Mouse (Mus musculus): ENCODE results near the gene Sptbn4. TPM values are rescaled to one million over a fixed set of nuclear protein-coding genes. Genes with fewer than 3 reads are reported as not detected.
A peak's percentile ranks its signal among the peaks of the same experiment; 100 is the strongest.

Sptbn4 gene
- polyA plus RNA-seq, 1 experiment from 2014 or later = 0.30 TPM

DNA sequence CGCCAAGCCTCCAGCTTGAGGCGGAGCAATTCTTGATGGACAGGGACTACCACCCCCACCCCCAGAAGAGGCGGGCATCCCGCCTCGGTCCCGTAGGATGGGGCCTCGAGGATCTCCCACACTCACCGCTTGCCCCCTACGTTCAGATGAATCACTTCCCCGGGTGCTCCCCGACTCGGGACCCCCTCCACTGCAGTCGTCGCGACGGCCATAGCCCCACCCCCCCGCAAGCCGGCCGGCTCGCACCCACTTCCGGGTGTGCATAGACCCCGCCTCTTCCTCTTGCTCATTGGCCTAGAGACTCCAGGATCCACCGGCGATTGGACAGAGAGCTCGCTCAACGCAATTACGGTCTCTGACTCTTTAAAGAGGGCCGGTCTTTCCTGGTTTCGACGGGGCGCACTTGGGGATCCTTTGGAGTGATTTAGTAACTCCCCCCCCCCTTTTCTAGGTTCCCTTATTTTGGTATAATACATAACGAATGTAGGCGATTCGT, 91.7 kb downstream of the Sptbn4 start, which contains the start of gene Shkbp1:
Shkbp1 (minus strand) TSS at position 275 of the 496 bp plus-strand sequence.
- Histone ChIP-seq H3K4me3 (ENCODE audit: low read depth, low read length) (peak within 1 kb of the TSS; percentile 56), H3K9me3 (replicated peaks; ENCODE audit: control insufficient read depth, low read length) (no peaks in the 10 kb centered on the region), H3K4me1 (ENCODE audit: control insufficient read depth, insufficient read depth, low read length) (0 out of 2 replicates have a peak, but pooled peaks cover 2% of the 10 kb centered on the region), H3K9ac (ENCODE audit: low read depth, low read length) (peak within 1 kb of the TSS; percentile 68), H3K4me2 (peak within 1 kb of the TSS; percentile 80), H3K27ac (ENCODE audit: low read depth, low read length) (peak within 1 kb of the TSS; percentile 79), H3K27me3 (ENCODE audit: control insufficient read depth, insufficient read depth, low read length) (no peaks in the 10 kb centered on the region), H3K36me3 (ENCODE audit: control insufficient read depth, insufficient read depth, low read length) (no peaks in the 10 kb centered on the region)
- under 1% methylated on average over 34 of the region's 34 CpGs for WGBS (ENCODE audit: insufficient replicate concordance)
- ATAC-seq (replicated peaks; ENCODE audit: insufficient number of reproducible peaks, low FRiP score, low TSS enrichment) = peak; percentile 88

DNA sequence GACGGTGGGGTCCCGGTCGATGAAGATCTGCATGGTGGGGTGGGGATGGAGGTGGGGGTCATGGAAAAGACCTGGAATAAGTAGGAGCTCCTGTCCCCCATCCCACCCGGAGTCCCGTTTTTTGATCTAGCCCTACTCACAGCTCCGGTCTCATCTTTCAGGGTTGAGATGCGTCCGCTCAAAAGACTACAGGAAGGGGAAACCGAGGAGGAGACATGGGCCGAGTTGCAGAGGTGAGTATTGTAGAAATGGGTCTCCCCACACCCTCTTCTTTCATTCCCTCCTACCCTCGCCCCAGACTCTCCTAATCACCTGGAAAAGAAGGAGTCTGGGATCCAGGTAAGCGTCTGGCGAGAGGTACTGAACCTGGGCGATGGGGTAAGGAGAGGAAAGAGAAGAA, 92.2 kb downstream of the Sptbn4 start:
- ATAC-seq (replicated peaks; ENCODE audit: insufficient number of reproducible peaks, low FRiP score, low TSS enrichment) = no peak
- Histone ChIP-seq H3K36me3 (ENCODE audit: control insufficient read depth, insufficient read depth, low read length) (peaks cover 3% of the 10 kb centered on the region), H3K4me2 (peak overlapping the region; percentile 80), H3K9ac (ENCODE audit: low read depth, low read length) (peak overlapping the region; percentile 59), H3K27me3 (ENCODE audit: control insufficient read depth, insufficient read depth, low read length) (no peaks in the 10 kb centered on the region), H3K4me3 (ENCODE audit: low read depth, low read length) (peak overlapping the region; percentile 56), H3K27ac (ENCODE audit: low read depth, low read length) (no peak overlapping the region), H3K4me1 (ENCODE audit: control insufficient read depth, insufficient read depth, low read length) (0 out of 2 replicates have a peak, but pooled peaks cover 2% of the 10 kb centered on the region), H3K9me3 (replicated peaks; ENCODE audit: control insufficient read depth, low read length) (no peaks in the 10 kb centered on the region)
- WGBS (ENCODE audit: insufficient replicate concordance) = 6% methylated on average over 14 of the region's 14 CpGs

DNA sequence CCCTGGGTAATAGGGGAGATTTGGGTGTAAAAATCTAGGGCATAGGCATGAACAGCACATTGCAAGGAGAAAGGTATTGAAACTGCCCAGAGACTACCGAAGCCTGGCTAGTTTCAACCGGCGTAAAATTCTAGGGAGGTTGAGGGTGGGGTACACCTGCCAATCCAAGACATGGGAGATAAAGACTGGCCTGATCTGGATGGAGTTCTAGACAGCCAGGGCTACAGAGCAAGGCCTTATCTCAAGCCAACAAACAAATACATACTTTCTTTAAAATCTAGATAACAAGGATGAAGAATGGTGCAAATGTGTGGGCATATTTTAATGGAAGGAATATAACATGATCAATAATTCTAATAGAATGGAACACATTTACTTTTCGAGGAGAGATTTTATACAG, 92.7 kb downstream of the Sptbn4 start:
- WGBS (ENCODE audit: insufficient replicate concordance) = 34% methylated on average over 4 of the region's 4 CpGs
- H3K4me2 ChIP-seq = peak overlapping the region; percentile 80
- ATAC-seq (replicated peaks; ENCODE audit: insufficient number of reproducible peaks, low FRiP score, low TSS enrichment) = no peak
- no peak overlapping the region for H3K27ac ChIP-seq (ENCODE audit: low read depth, low read length)
- H3K27me3 ChIP-seq (ENCODE audit: control insufficient read depth, insufficient read depth, low read length) = no peaks in the 10 kb centered on the region
- H3K9me3 ChIP-seq (replicated peaks; ENCODE audit: control insufficient read depth, low read length) = no peaks in the 10 kb centered on the region
- H3K36me3 ChIP-seq (ENCODE audit: control insufficient read depth, insufficient read depth, low read length) = peaks cover 3% of the 10 kb centered on the region
- H3K4me3 ChIP-seq (ENCODE audit: low read depth, low read length) = peak overlapping the region; percentile 56
- 0 out of 2 replicates have a peak, but pooled peaks cover 2% of the 10 kb centered on the region for H3K4me1 ChIP-seq (ENCODE audit: control insufficient read depth, insufficient read depth, low read length)
- H3K9ac ChIP-seq (ENCODE audit: low read depth, low read length) = no peak overlapping the region

DNA sequence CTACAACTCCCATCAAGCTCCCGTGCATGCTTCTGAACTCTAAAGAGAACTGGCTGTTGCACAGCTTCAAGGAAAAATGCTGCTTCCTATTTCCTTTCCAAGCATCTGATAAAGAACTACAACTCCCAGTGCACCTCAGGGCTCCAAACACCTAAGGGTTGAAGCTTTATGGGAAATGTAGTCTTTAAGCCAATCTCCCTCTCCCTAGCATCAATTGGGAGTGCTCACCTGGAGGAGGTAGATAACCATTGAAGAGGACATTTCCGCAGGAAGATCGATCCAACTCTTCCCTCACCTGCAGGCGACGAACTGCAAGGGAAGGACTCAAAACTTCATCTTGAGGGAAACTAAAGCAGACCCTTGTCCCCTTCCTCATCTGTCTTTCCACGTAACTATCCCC, 93.3 kb downstream of the Sptbn4 start:
- peaks cover 3% of the 10 kb centered on the region for H3K36me3 ChIP-seq (ENCODE audit: control insufficient read depth, insufficient read depth, low read length)
- peak overlapping the region; percentile 56; the same call in 1 of the 2 replicates for H3K4me3 ChIP-seq (ENCODE audit: low read depth, low read length)
- no peaks in the 10 kb centered on the region for H3K9me3 ChIP-seq (replicated peaks; ENCODE audit: control insufficient read depth, low read length)
- no peak overlapping the region for H3K9ac ChIP-seq (ENCODE audit: low read depth, low read length)
- 0 out of 2 replicates have a peak, but pooled peaks cover 2% of the 10 kb centered on the region for H3K4me1 ChIP-seq (ENCODE audit: control insufficient read depth, insufficient read depth, low read length)
- peak overlapping the region; percentile 80 for H3K4me2 ChIP-seq
- H3K27ac ChIP-seq (ENCODE audit: low read depth, low read length) = no peak overlapping the region
- 27% methylated on average over 6 of the region's 6 CpGs for WGBS (ENCODE audit: insufficient replicate concordance)
- H3K27me3 ChIP-seq (ENCODE audit: control insufficient read depth, insufficient read depth, low read length) = no peaks in the 10 kb centered on the region
- ATAC-seq (replicated peaks; ENCODE audit: insufficient number of reproducible peaks, low FRiP score, low TSS enrichment) = no peak

DNA sequence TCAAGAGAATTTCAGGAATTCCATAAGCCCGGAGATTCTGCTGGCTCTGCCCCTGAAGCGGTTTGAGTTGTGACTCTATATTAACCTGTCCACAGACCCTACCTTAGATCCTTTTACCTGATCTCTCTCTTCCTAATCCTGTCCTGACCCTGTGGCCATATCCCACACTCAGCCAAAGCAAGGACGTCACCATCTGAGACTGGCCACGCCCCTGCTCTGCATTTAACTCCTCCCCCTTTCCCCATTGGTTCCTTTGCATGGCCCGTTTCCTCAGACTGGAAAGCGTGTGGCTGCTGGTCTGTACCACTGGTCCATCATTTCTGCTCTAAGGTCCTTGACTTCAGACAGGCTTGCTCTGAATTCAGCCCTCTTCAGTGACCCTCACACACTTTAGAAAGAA, 102.0 kb downstream of the Sptbn4 start:
- peaks cover 10% of the 10 kb centered on the region for H3K36me3 ChIP-seq (ENCODE audit: control insufficient read depth, insufficient read depth, low read length)
- H3K27ac ChIP-seq (ENCODE audit: low read depth, low read length) = no peak overlapping the region
- H3K4me1 ChIP-seq (ENCODE audit: control insufficient read depth, insufficient read depth, low read length) = no peaks in the 10 kb centered on the region
- WGBS (ENCODE audit: insufficient replicate concordance) = 14% methylated on average over 6 of the region's 6 CpGs
- H3K4me2 ChIP-seq = no peak overlapping the region
- H3K9ac ChIP-seq (ENCODE audit: low read depth, low read length) = no peak overlapping the region
- ATAC-seq (replicated peaks; ENCODE audit: insufficient number of reproducible peaks, low FRiP score, low TSS enrichment) = no peak; the same call in 1 of the 2 replicates
- no peaks in the 10 kb centered on the region for H3K27me3 ChIP-seq (ENCODE audit: control insufficient read depth, insufficient read depth, low read length)
- no peaks in the 10 kb centered on the region for H3K9me3 ChIP-seq (replicated peaks; ENCODE audit: control insufficient read depth, low read length)
- no peak overlapping the region for H3K4me3 ChIP-seq (ENCODE audit: low read depth, low read length)

DNA sequence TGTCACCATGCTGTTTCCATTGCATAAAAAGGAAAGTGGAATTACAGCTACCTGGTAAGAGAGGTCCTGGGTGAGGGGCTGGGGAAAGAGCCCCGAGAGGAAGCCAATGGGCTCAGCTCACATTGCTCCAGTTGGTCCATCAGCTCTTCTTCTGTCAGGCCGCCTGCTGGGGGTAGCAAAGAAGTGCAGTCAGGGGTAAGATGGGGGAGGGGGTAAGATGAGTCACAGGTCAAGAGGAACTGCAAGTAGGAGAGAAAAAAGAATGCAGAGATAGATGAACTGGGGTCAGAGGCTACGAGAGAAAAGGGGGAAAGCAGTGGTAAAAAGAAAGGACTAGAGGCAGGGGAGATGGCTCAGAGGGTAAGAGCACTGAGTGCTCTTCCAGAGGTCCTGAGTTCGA, 104.9 kb downstream of the Sptbn4 start:
- Histone ChIP-seq H3K36me3 (ENCODE audit: control insufficient read depth, insufficient read depth, low read length) (peaks cover 3% of the 10 kb centered on the region; the same call in 1 of the 2 replicates), H3K4me3 (ENCODE audit: low read depth, low read length) (no peak overlapping the region), H3K27ac (ENCODE audit: low read depth, low read length) (no peak overlapping the region), H3K27me3 (ENCODE audit: control insufficient read depth, insufficient read depth, low read length) (peaks cover 17% of the 10 kb centered on the region), H3K9me3 (replicated peaks; ENCODE audit: control insufficient read depth, low read length) (no peaks in the 10 kb centered on the region), H3K4me2 (no peak overlapping the region), H3K9ac (ENCODE audit: low read depth, low read length) (no peak overlapping the region), H3K4me1 (ENCODE audit: control insufficient read depth, insufficient read depth, low read length) (no peaks in the 10 kb centered on the region)
- ATAC-seq (replicated peaks; ENCODE audit: insufficient number of reproducible peaks, low FRiP score, low TSS enrichment) = no peak
- WGBS (ENCODE audit: insufficient replicate concordance) = 37% methylated on average over 4 of the region's 4 CpGs

DNA sequence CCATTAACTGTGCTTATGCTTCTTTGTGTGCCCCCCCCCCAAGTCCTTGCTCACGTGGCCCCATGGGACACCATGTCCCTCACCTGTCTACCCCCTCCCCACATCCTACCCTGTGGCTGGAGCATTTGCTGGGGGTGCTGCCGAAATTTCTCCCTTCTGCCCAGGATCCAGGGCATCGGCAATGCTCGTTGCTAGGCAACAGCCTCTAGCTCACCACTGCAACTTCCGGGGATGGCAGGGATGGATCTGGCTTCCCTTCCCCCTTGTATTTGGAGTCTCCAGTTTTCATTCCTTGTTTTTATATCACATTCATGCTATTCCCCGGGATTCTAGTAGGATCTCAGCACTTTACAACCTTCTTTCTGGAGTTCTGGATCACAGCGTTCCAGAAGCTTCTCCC, 108.0 kb downstream of the Sptbn4 start:
- peaks cover under 1% of the 10 kb centered on the region; the same call in 1 of the 2 replicates for H3K36me3 ChIP-seq (ENCODE audit: control insufficient read depth, insufficient read depth, low read length)
- 44% methylated on average over 7 of the region's 7 CpGs for WGBS (ENCODE audit: insufficient replicate concordance)
- H3K27me3 ChIP-seq (ENCODE audit: control insufficient read depth, insufficient read depth, low read length) = peaks cover 44% of the 10 kb centered on the region

DNA sequence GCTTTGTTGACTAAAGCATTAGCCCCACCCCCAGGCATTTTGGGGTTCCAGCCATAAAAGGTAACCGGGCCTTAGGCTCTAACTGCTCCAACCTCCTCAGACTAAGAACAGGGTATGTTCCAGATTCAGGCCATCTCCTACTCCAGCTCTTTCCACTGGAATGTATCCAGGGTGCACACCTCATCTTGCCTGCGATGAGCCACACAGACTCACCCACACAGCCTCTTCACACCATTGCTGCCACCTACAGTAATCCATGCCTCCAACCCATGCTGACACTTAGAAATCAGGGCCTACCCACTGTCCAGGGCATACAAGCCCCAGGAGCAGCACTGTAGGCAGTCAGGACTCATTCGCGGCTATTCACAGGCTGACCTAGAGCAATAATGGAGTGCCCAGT, 108.4 kb downstream of the Sptbn4 start:
- 62% methylated on average over 4 of the region's 4 CpGs for WGBS (ENCODE audit: insufficient replicate concordance)
- peaks cover 48% of the 10 kb centered on the region for H3K27me3 ChIP-seq (ENCODE audit: control insufficient read depth, insufficient read depth, low read length)
- no peak overlapping the region for H3K9ac ChIP-seq (ENCODE audit: low read depth, low read length)
- H3K36me3 ChIP-seq (ENCODE audit: control insufficient read depth, insufficient read depth, low read length) = no peaks in the 10 kb centered on the region
- peaks cover 3% of the 10 kb centered on the region; the same call in 1 of the 2 replicates for H3K4me1 ChIP-seq (ENCODE audit: control insufficient read depth, insufficient read depth, low read length)
- H3K9me3 ChIP-seq (replicated peaks; ENCODE audit: control insufficient read depth, low read length) = no peaks in the 10 kb centered on the region
- no peak overlapping the region for H3K4me2 ChIP-seq
- ATAC-seq (replicated peaks; ENCODE audit: insufficient number of reproducible peaks, low FRiP score, low TSS enrichment) = no peak
- no peak overlapping the region for H3K27ac ChIP-seq (ENCODE audit: low read depth, low read length)
- H3K4me3 ChIP-seq (ENCODE audit: low read depth, low read length) = no peak overlapping the region

More for the DNA sequence above, 108.0 kb downstream of the Sptbn4 start:
- Histone ChIP-seq H3K9ac (ENCODE audit: low read depth, low read length) (no peak overlapping the region), H3K4me1 (ENCODE audit: control insufficient read depth, insufficient read depth, low read length) (no peaks in the 10 kb centered on the region), H3K9me3 (replicated peaks; ENCODE audit: control insufficient read depth, low read length) (no peaks in the 10 kb centered on the region), H3K4me2 (no peak overlapping the region), H3K4me3 (ENCODE audit: low read depth, low read length) (no peak overlapping the region), H3K27ac (ENCODE audit: low read depth, low read length) (no peak overlapping the region)
- no peak for ATAC-seq (replicated peaks; ENCODE audit: insufficient number of reproducible peaks, low FRiP score, low TSS enrichment)
